Mouse (Mus musculus) limb, embryonic 11.5 days (tissue): ENCODE measurements around the gene Rsph1. TPM values are rescaled to one million over a fixed set of nuclear protein-coding genes. Genes with fewer than 3 reads are reported as not detected.

Experiments used
- ATAC-seq: fragments of 200-750 bp; cut with Nextera tagmentation; 2 replicates; pipeline ENCODE4 v1.8.0; 2017; ENCODE audit warnings: low read depth; ENCODE audit not compliant: insufficient number of reproducible peaks, low FRiP score, low TSS enrichment
- DNase-seq: peaks from one replicate; pipeline ENCODE4 v3.0.0-alpha.2; 2015; ENCODE audit warnings: low spot score
- H3K27ac ChIP-seq: fragments of 300-500 bp; sonication (generic); replicated peaks from 2 replicates; pipeline ENCODE4 v1.5.1; 2014; ENCODE audit warnings: low read depth, mild to moderate bottlenecking, low read length
- H3K27me3 ChIP-seq: fragments of 300-500 bp; sonication (generic); 2 replicates; pipeline ENCODE4 v1.6.1; 2014; ENCODE audit warnings: mild to moderate bottlenecking, low read length, mixed read lengths; ENCODE audit not compliant: control insufficient read depth, insufficient read depth
- H3K36me3 ChIP-seq: fragments of 300-500 bp; sonication (generic); 2 replicates; pipeline ENCODE4 v1.6.1; 2014; ENCODE audit warnings: mild to moderate bottlenecking, low read length, moderate library complexity, mixed read lengths; ENCODE audit not compliant: control insufficient read depth, insufficient read depth
- H3K4me1 ChIP-seq: fragments of 300-500 bp; sonication (generic); 2 replicates; pipeline ENCODE4 v1.6.1; 2014; ENCODE audit warnings: low read length, mixed read lengths; ENCODE audit not compliant: control insufficient read depth, insufficient read depth
- H3K4me2 ChIP-seq: fragments of 300-500 bp; sonication (generic); 2 replicates; pipeline ENCODE4 v1.6.1; 2014; ENCODE audit warnings: low read depth, mild to moderate bottlenecking, moderate library complexity; ENCODE audit not compliant: severe bottlenecking
- H3K4me3 ChIP-seq: fragments of 300-500 bp; sonication (generic); 2 replicates; pipeline ENCODE4 v1.5.1; 2014; ENCODE audit warnings: low read depth, low read length
- H3K9ac ChIP-seq: fragments of 300-500 bp; sonication (generic); 2 replicates; pipeline ENCODE4 v1.6.1; 2014; ENCODE audit warnings: mild to moderate bottlenecking, low read length
- H3K9me3 ChIP-seq: fragments of 300-500 bp; sonication (generic); 2 replicates; pipeline ENCODE4 v1.6.1; 2016; ENCODE audit warnings: low read length; ENCODE audit not compliant: control insufficient read depth
- WGBS: fragments of 180-500 bp; shearing (Covaris S2); extraction: QIAGEN DNeasy Blood & Tissue Kit; methylation state at CpG from one replicate; pipeline ENCODE4 v1.1.7; 2014; 5-methylcytosine and 5-hydroxymethylcytosine counted together
- polyA plus RNA-seq: library from polyadenylated mRNA; unstranded; fragments of >200 nt; fragmentation: Nextera tagmentation; extraction: Ambion mirVana; gene quantifications from 2 replicates; pipeline ENCODE4 v1.2.1, GENCODE M21; 2014

Gene Rsph1
- polyA plus RNA-seq, 1 experiment from 2014 or later = 0.73 TPM

- Histone ChIP-seq H3K4me1 (no peaks in the 10 kb centered on the region), H3K4me2 (no peak overlapping the region), H3K4me3 (no peak overlapping the region), H3K9me3 (no peaks in the 10 kb centered on the region), H3K27me3 (no peaks in the 10 kb centered on the region), H3K9ac (no peak overlapping the region), H3K36me3 (no peaks in the 10 kb centered on the region), H3K27ac (no peak overlapping the region)
- no peak for ATAC-seq
- 67% methylated on average over 5 of the region's 5 CpGs for WGBS
- DNase-seq = no peak
Measured at GRCm38 (mm10) chr17:31253951-31254350, 23.2 kb downstream of the Rsph1 start.

DNA sequence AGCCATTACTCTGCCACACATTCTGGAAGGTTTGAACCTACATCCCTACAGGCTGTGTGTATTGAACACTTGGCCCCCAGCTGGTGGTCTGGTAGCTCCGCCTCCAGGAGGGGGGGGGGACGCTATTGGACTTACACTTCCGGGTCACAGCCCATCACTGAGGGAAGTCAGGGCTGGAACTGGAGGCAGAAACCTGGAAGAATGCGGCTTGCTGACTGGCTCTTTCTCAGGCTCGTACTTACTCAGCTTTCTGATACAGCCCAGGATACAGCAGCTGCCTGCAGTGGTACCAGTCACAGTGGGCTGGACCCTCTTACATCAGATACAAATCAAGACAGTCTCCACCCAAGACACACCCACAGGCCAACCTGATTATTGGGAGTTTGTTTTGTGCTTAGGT is 30.0 kb downstream of the Rsph1 start:
- Histone ChIP-seq H3K9me3 (no peaks in the 10 kb centered on the region), H3K4me1 (no peaks in the 10 kb centered on the region), H3K4me2 (no peak overlapping the region), H3K36me3 (no peaks in the 10 kb centered on the region), H3K27me3 (no peaks in the 10 kb centered on the region), H3K27ac (no peak overlapping the region), H3K4me3 (no peak overlapping the region), H3K9ac (no peak overlapping the region)
- 33% methylated on average over 5 of the region's 5 CpGs for whole genome bisulfite sequencing
- ATAC-seq (no peak), DNase-seq (no peak)

GRCm38 (mm10) chr17:31245321-31245720 is 31.9 kb downstream of the Rsph1 start:
- Histone ChIP-seq H3K4me1 (no peaks in the 10 kb centered on the region), H3K4me3 (no peak overlapping the region), H3K9ac (no peak overlapping the region), H3K27ac (no peak overlapping the region), H3K4me2 (no peak overlapping the region), H3K36me3 (no peaks in the 10 kb centered on the region), H3K9me3 (no peaks in the 10 kb centered on the region), H3K27me3 (no peaks in the 10 kb centered on the region)
- 88% methylated on average over 5 of the region's 5 CpGs for WGBS
- ATAC-seq (no peak), DNase-seq (no peak)

DNA sequence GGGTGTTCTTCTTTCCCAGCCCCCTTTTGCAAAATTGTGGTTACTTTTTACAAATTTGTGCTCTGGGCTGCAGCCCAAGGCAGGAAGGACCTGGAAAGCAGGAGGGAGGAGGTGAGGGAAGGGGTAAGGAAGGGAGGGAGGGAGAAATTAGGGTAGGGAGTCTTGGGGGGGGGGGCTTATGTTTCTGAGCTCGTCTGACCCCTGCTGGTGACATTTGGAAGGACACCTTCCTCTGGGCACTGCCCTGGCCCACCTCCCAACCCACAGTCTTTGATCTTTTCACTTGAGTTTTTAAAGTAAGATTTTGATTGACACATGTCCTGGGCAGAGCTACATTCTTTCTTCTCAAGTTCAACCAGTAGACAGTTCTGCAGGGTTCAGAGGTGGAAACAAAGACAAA is 34.4 kb downstream of the Rsph1 start:
- Histone ChIP-seq H3K27me3 (no peaks in the 10 kb centered on the region), H3K4me2 (no peak overlapping the region), H3K4me3 (no peak overlapping the region), H3K9ac (no peak overlapping the region), H3K9me3 (no peaks in the 10 kb centered on the region), H3K27ac (no peak overlapping the region), H3K4me1 (no peaks in the 10 kb centered on the region), H3K36me3 (no peaks in the 10 kb centered on the region)
- DNase-seq = peak; percentile 32
- 0% methylated on average over 1 of the region's 1 CpGs for WGBS
- no peak for ATAC-seq

DNA sequence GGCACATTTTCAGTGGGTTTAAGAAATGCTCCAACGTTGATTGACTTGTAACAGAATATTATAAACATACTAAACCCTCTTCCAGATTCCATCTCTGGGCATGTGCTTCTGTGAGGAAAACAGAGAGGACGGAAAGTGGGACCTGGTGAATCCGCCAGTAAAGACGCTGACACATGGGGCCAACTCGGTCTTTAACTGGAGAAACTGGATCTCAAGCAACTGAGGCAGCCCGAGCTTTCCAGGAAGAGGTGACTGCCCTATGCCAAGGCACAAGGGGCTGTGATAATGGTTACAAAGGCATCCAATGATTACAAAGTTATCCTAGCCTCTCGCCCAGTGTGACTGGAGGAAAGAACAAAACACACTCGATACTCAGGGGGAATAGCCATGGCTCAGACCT is 36.0 kb downstream of the Rsph1 start:
- H3K27me3 ChIP-seq = no peaks in the 10 kb centered on the region
- no peak for ATAC-seq
- no peaks in the 10 kb centered on the region for H3K4me1 ChIP-seq
- 90% methylated on average over 8 of the region's 8 CpGs for WGBS
- H3K36me3 ChIP-seq = no peaks in the 10 kb centered on the region
- DNase-seq = no peak
- H3K27ac ChIP-seq = no peak overlapping the region
- no peak overlapping the region for H3K4me2 ChIP-seq
- H3K9ac ChIP-seq = no peak overlapping the region
- H3K4me3 ChIP-seq = no peak overlapping the region
- H3K9me3 ChIP-seq = no peaks in the 10 kb centered on the region

- H3K27ac ChIP-seq = no peak overlapping the region
- H3K27me3 ChIP-seq = no peaks in the 10 kb centered on the region
- H3K9me3 ChIP-seq = no peaks in the 10 kb centered on the region
- no peaks in the 10 kb centered on the region for H3K4me1 ChIP-seq
- no peak overlapping the region for H3K9ac ChIP-seq
- 86% methylated on average over 7 of the region's 7 CpGs for WGBS
- H3K36me3 ChIP-seq = no peaks in the 10 kb centered on the region
- no peak overlapping the region for H3K4me2 ChIP-seq
- DNase-seq (no peak), ATAC-seq (no peak)
- H3K4me3 ChIP-seq = no peak overlapping the region
Measured at GRCm38 (mm10) chr17:31238234-31239020, 38.8 kb downstream of the Rsph1 start.

- Histone ChIP-seq H3K4me2 (no peak overlapping the region), H3K4me1 (no peaks in the 10 kb centered on the region), H3K27me3 (no peaks in the 10 kb centered on the region), H3K9ac (no peak overlapping the region), H3K4me3 (no peak overlapping the region), H3K36me3 (no peaks in the 10 kb centered on the region), H3K27ac (no peak overlapping the region), H3K9me3 (no peaks in the 10 kb centered on the region)
- ATAC-seq = no peak
- DNase-seq = no peak
- 90% methylated on average over 1 of the region's 1 CpGs for WGBS
Measured at GRCm38 (mm10) chr17:31235915-31236314, 41.3 kb downstream of the Rsph1 start.

DNA sequence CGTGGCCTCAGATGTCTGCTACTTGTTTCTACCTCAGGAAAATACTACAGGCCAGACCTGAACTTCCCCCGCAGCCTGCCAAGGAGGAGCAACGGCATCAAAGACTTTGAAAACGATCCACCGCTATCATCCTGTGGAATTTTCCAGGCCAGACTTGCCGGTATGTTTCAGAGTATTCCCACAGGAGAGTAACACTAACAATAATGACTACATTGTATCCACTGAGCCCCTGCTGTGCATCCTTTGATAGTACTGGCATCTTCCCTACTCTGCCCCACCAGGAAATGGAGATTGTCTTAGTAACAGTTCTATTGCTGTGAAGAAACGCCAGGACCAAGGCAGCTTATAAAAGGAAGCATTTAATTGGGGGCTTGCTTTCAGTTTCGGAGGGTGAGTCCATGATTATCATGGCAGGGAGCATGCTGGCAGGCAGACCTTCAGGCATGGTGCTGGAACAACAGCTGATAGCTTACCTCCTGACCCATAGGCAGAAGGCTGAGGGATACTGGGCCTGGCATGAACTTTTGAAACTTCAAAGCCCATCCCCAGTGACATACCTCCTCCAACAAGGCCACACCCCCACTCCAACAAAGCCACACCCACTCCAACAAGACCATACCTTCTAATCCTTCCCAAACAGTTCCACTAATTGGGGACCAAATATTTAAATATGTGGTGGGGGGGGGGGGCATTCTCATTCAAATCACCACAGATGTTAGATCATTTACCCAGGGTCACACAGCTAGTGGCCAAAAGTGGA is 44.8 kb downstream of the Rsph1 start:
- ATAC-seq (no peak), DNase-seq (no peak)
- 69% methylated on average over 8 of the region's 8 CpGs for WGBS
- Histone ChIP-seq H3K4me2 (no peak overlapping the region), H3K9ac (no peak overlapping the region), H3K27me3 (no peaks in the 10 kb centered on the region), H3K27ac (no peak overlapping the region), H3K36me3 (no peaks in the 10 kb centered on the region), H3K9me3 (no peaks in the 10 kb centered on the region), H3K4me1 (no peaks in the 10 kb centered on the region), H3K4me3 (no peak overlapping the region)
